Mouse (Mus musculus) heart, postnatal 25 days (tissue): ENCODE measurements at regions not wholly inside any gene's neighbourhood (a gene's known extent, or its start where the extent isn't known, plus 50 kb on each side); places are given as distances from the start of the nearest gene placed in this dataset.

Source experiments
- DNase-seq: peaks from one replicate; pipeline ENCODE4 v3.0.0; 2022; ENCODE audit warnings: low spot score
- intact Hi-C: fragments of 180-260 bp; cut with DNase I; formaldehyde crosslinking; loops from one replicate; pipeline ENCODE4 v1.15.1; 2025

GRCm38 (mm10) chr5:119944371-119944770, 111.9 kb downstream of the Tbx5 start:
- intact Hi-C loops: no loop called here
- DNase-seq: no peak

GRCm38 (mm10) chr5:119948399-119948798, 115.9 kb downstream of the Tbx5 start:
- intact Hi-C loops: no loop called here
- no peak for DNase-seq

- intact Hi-C loops: no loop called here
- no peak for DNase-seq
Measured at GRCm38 (mm10) chr5:119952085-119952484, 119.6 kb downstream of the Tbx5 start.

DNA sequence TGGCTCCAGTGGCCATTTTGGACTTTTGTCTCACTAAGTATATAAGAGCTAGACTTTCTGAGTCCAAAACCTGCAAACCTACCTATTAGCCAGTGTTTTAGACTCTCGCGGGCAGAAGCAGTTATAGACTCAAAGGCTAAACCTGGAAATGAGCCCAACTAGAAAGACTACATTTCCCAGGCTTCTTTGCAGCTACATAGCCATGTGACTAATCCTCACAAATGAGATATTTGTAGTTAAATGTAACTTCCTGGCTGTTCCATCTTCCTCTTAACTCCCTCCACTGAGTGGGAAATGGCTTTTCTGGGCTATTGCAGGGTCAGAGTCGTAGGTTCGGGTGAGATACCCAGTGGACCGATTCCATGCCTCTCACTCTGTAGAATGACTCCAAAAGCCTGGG, 120.7 kb downstream of the Tbx5 start:
- intact Hi-C loops: no loop called here
- DNase-seq: no peak

DNA sequence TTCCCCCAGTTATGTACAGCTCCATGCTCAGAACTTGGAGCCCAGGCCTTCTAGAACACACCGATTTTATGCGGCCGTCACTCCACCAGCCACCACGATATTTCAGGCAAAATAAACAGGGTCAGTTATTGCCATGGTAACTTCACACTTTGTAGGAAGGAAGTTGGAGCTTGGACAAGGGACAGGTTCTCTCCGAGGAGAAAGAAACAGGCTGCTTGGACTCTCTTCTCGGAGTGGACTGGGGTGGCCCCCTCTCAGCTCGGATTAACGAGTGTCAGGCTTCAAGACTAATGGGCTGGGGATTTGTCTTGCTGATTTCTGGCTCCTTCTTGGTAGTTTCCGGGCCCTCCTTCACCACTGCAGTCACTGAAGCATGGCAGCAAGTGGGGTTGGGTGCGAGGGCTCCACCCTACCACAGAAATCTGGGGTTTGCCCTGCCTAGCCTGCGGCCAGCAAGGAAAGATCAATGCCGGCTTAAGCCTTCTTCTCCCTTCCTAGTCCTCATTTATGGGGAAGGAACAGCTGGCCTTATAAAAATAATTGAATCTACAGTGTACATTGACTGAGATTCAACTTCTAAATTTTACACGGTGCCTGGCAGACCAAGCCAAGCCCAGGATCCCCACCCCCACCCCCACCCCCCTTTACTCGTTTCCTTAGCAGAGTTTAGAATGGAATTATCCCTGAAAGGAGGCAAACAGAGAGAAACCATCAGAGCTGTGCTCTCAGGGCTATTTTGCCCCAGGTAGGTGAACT, 121.5 kb downstream of the Tbx5 start:
- no peak for DNase-seq
- intact Hi-C loops: loop anchor here (1.0 kb wide), 1 partner anchor 37 kb away; no protein-coding TSS in a partner anchor

DNA sequence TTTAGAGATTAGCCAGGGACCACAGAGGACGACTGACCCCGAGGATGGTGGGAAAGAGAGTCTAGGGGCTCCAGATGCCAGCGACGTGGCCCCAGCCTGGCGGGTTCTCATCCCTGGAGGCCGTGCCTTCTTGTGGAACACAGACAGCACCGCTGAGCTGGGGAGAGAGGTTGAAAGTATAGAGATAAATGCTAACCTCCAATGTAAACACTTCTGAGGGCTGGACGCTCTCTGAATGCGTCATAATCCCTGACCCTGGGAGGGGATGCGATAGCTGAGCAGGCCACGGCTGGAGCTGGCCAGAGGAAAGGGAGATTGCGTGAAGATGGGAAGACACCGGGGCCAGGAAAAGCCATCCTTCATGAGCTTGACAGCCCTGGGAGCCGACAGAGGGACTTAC, 126.5 kb downstream of the Tbx5 start:
- intact Hi-C loops: no loop called here
- DNase-seq: no peak

DNA sequence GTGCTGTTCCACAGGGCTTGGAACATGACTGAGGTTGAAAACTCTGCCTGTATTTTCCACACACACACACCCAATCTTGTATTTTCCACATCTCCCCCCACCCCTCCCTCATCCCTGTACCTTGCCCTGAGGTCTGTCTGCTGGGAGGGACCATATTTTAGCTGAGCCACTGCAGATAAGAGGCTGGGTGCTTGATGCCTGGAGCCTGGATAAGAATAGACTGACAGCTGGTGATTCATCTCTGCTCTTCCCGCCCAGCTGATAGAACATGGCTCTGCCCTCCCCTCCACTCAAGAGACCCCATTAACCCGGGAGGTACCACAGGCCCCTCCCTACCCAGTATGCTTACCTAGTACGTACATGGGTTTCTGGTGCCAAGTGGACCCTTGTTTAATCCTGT, 132.3 kb downstream of the Tbx5 start:
- no peak for DNase-seq
- intact Hi-C loops: no loop called here

DNA sequence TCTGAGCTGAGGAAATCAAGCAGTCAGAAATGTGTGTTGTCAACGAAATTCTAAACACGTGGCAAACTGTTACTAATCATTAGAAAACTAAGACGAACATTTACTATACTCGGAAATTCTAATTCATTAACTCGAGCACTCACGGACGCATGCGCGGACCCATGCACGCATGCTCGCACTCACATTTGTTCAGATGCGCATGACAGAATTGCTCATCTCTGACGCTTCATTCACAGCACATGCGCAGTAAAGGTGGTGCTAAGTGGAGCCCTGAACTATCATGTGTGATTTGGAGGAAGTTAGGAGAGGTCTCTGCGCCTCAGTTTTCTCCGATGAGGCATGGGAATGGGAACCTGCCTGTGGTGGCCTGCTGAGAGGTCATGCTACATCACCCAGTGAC, 138.8 kb downstream of the Tbx5 start:
- intact Hi-C loops: no loop called here
- no peak for DNase-seq

DNA sequence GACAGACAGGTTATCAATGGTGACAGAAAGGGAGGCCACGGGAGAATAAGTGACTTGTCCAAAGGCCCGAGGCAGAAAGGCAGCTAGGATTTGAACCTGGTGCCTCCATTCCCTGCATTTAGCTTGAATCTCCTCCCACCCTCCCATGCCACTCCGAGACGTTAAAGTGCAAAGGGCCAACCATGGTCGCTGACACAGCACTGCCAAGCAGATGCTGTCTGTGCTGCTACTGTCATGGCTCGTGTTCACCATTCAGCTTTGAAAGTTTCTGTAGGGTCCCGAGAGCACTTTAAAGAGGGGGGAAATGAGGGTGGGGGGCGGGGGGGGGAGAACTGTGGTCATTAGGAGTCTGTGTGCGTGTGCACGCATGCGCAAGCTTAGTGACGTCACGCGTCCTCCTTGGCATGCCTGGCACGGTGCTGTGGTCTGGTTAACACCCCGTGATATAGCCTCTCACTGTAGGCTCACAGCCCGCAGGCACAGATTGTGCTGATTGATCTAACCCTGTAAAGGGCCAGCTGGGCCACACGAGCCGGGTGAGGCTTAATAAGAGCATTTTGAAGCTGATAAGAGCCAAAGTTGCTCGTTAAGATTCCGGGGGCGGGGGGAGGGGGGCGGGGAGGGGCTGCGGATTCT, 140.5 kb downstream of the Tbx5 start:
- intact Hi-C loops: no loop called here
- no peak for DNase-seq

- intact Hi-C loops: no loop called here
- DNase-seq: no peak
Measured at GRCm38 (mm10) chr5:119978096-119978715, 138.1 kb upstream of the Rbm19 start.

GRCm38 (mm10) chr5:119981111-119981807, 135.0 kb upstream of the Rbm19 start:
- DNase-seq: no peak
- intact Hi-C loops: no loop called here

- no peak for DNase-seq
- intact Hi-C loops: no loop called here
Measured at GRCm38 (mm10) chr5:119984206-119984605, 132.1 kb upstream of the Rbm19 start.

GRCm38 (mm10) chr5:119992130-119992529, 124.1 kb upstream of the Rbm19 start:
- intact Hi-C loops: no loop called here
- DNase-seq: no peak

DNA sequence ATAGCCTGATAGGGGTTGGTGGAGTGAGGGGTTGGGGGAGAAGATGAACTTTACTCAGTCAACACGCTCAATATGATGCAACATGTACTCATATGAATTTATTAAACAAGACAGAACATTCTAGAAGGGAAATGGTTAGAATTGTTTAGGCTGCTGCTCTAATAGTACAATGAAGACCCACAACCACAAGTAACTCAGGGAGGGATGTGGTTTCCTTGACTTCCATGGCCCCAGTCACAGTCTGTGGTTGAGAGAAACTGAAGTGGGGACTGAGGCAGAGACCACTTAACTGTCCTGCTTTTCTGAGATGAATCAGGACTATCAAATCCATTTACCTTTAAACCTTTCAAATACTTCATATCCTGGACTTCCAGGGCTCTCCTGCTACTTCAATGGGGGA, 120.5 kb upstream of the Rbm19 start:
- intact Hi-C loops: no loop called here
- DNase-seq: no peak

- no peak for DNase-seq
- intact Hi-C loops: no loop called here
Measured at GRCm38 (mm10) chr5:120005696-120006469, 110.4 kb upstream of the Rbm19 start.

- intact Hi-C loops: no loop called here
Measured at GRCm38 (mm10) chr5:120007738-120008137, 108.5 kb upstream of the Rbm19 start.

DNA sequence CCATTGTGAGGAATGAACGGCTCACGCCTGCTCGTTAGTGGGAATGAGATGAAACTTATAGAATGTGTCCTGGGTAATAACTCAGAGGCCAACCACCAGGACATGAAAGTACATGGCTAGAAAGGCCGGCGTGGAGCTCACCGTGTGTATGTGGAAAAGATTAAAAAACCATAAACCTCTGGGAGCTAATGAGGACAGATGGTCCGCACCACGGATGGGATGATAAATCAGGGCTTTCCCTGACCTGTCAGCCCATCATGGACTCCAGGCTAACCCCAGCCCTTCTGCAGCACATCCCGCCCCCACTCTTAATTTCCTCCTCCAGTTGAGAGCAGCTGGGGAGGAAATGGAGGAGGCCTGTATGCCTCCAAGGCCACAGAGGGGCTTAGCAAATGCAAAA, 108.0 kb upstream of the Rbm19 start:
- intact Hi-C loops: no loop called here
- no peak for DNase-seq

More at GRCm38 (mm10) chr5:120007738-120008137, 108.5 kb upstream of the Rbm19 start:
- no peak for DNase-seq

DNA sequence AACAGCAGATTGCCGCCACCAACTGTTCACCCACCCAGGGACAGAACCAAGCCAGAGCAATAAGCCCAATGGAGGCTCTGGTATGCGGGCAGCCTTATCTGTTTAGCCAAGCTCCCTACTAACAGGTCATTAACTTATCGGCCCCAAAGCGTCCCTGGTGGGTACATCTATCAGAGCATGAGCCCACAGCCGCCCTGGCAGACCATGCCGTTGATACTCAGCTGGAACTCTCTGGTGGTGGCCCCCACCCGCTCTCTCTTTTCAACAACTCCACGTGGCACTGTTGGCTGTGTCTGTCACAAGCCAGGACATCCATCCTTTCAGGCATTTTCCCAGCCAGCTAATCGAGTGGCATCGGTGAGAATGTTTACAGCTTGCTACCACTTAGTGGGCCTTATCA, 100.8 kb upstream of the Rbm19 start:
- DNase-seq: no peak
- intact Hi-C loops: no loop called here

DNA sequence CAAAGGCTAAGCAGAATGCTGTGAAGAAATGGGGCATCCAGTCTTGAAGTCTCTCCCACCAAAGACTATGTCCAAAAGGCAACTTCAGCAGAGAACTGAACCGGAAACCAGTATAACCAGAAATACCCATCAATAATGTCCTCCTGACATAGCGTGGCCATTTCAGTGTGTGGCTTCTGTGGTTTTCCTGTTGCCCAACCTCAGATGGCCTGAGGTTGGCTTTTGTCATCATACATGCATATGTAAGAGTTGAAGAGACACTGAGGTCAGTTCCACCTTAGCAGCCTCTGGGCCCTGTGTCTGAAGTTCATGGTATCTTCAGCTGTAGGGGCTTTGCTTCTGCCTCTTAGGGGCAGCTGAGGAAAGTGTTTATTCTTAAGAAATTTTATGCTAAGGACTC, 98.1 kb upstream of the Rbm19 start:
- DNase-seq: no peak
- intact Hi-C loops: no loop called here

- intact Hi-C loops: no loop called here
- DNase-seq: no peak
Measured at GRCm38 (mm10) chr5:120020748-120021147, 95.5 kb upstream of the Rbm19 start.
